8 mouse cellular contexts compared by ENCODE assay signal in the genomic region with DNA sequence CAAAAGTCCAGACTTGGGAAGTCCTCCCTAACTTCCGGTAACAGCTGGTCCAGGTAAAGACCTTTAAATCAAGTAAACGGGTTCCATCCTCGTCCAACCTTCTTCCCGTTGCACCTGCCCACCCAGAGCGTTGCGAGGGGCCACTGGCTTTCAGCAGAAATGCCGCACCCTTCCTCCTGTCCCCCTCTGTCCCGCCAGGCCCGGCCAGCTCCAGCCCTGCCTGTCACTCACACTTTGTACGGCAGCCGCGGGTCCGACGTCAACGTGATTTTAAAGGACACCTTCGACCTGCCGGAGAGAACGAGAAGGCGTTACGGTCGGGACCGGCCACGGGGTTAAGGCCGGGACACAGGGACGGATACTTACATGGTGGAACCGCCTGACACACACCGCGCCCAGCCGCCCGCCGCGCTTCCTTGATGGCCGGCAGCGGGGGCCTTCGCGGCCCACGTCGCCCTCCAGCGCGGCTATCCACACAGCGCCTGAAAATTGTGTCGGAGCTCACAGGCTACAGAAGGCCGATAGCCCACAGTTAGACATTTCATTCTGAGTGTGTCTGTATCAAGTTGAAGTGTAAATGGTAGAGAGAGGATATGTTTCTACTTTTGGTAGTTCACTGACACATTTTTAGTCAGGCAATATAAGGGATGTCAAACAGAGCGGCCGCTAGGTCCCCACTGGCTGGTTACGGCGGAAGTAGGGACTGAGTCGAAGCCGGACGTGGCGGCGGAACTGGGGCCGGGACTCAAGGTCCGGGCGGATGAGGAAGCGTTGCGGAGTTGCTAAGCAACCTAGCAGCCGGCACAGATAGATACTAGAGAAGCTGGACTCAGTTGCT. TPM values are rescaled to one million over a fixed set of nuclear protein-coding genes. Genes with fewer than 3 reads are reported as not detected.
A peak's percentile ranks its signal among the peaks of the same experiment; 100 is the strongest.
DNase-seq lines count a peak whose midpoint lies in the region; ATAC-seq and TF ChIP-seq lines count a peak whose summit lies in the region.

A gene (minus strand): TSS at position 448 of the 838 bp plus-strand sequence.

- in situ Hi-C loops in ES-E14 (cut with MboI; ENCODE audit: low sequenced_read_pairs in 2 of 2, unreplicated experiment in 2 of 2): no loop called here

- H3K27ac ChIP-seq in ES-E14 (ENCODE audit: insufficient read depth, low read depth, low read length, poor library complexity, severe bottlenecking): no peak within 1 kb of the TSS
- peak within 1 kb of the TSS; percentile 63; the same call in 1 of the 2 replicates for H3K27ac ChIP-seq in forebrain, embryonic 15.5 days (replicated peaks)

- H3K36me3 ChIP-seq in ES-E14 (ENCODE audit: control insufficient read depth, insufficient read depth, low read length, poor library complexity, severe bottlenecking): peaks cover 11% of the 10 kb centered on the region
- peaks cover 31% of the 10 kb centered on the region for H3K36me3 ChIP-seq in forebrain, embryonic 15.5 days

- under 1% methylated on average over 58 of the region's 58 CpGs for WGBS in forebrain, embryonic 15.5 days
- WGBS in lung, adult 2 months: under 1% methylated on average over 58 of the region's 58 CpGs

- intact Hi-C loops in heart, postnatal 25 days (cut with DNase I): loop anchor here (5.0 to 10.0 kb wide), 3 partner anchors 401 to 941 kb away; a partner anchor contains a TSS

- peak within 1 kb of the TSS; percentile 82 for H3K9ac ChIP-seq in ES-E14 (ENCODE audit: insufficient read depth, low read depth, low read length, poor library complexity, severe bottlenecking)
- H3K9ac ChIP-seq in forebrain, embryonic 15.5 days (replicated peaks): peak within 1 kb of the TSS; percentile 72

- peak; percentile 88 for DNase-seq in ES-E14 (ENCODE audit: low read depth, low spot score)
- peak; percentile 93 for DNase-seq in cerebellum, adult 11-12 months
- DNase-seq in heart, postnatal 25 days (ENCODE audit: low spot score): peak; percentile 87
- DNase-seq in layer of hippocampus, adult 18-20 months (ENCODE audit: low spot score in 2 of 2): peak; percentile 93 to 96
- DNase-seq in lung, adult 2 months: peak; percentile 84
- DNase-seq in thymus, adult 18-20 months: peak; percentile 85 to 91

- peak within 1 kb of the TSS; percentile 78 for H3K4me2 ChIP-seq in forebrain, embryonic 15.5 days (replicated peaks)

- no peaks in the 10 kb centered on the region for H3K27me3 ChIP-seq in forebrain, embryonic 15.5 days

- peaks cover 0 to 4% of the 10 kb centered on the region in 2 experiments; a peak in 1 of 4 replicates for H3K4me1 ChIP-seq in ES-E14 (ENCODE audit: control insufficient read depth in 2 of 2, insufficient read depth in 2 of 2, low read length in 2 of 2, poor library complexity in 1 of 2)
- peaks cover 12% of the 10 kb centered on the region for H3K4me1 ChIP-seq in forebrain, embryonic 15.5 days
- peaks cover 7% of the 10 kb centered on the region; the same call in 1 of the 2 replicates for H3K4me1 ChIP-seq in lung, adult 2 months (ENCODE audit: control insufficient read depth, insufficient read depth, low read length)

- peak; percentile 58; the same call in 1 of the 2 replicates for TF ChIP-seq POLR2A in lung, adult 2 months (IDR thresholded peaks at IDR 0.05; ENCODE audit: borderline replicate concordance, extremely low read depth, low read depth, low read length)

- peak; percentile 99 for ATAC-seq in forebrain, embryonic 15.5 days (replicated peaks)
- ATAC-seq in neutrophil, adult 5-6 weeks (ENCODE audit: extremely low read depth, insufficient number of reproducible peaks, low FRiP score, poor library complexity, severe bottlenecking): peak; percentile 99

- no peak for TF ChIP-seq CTCF in lung, adult 2 months (IDR thresholded peaks at IDR 0.05; ENCODE audit: insufficient read depth, low read length)

- no peaks in the 10 kb centered on the region for H3K9me3 ChIP-seq in ES-E14 (ENCODE audit: control insufficient read depth, insufficient read depth, low read depth, low read length)
- no peaks in the 10 kb centered on the region for H3K9me3 ChIP-seq in forebrain, embryonic 15.5 days

- peak within 1 kb of the TSS; percentile 89 to 95 for H3K4me3 ChIP-seq in ES-E14 (ENCODE audit: insufficient read depth in 1 of 2, low read depth in 1 of 2, low read length in 2 of 2, poor library complexity in 1 of 2, severe bottlenecking in 1 of 2)
- H3K4me3 ChIP-seq in forebrain, embryonic 15.5 days: peak within 1 kb of the TSS; percentile 89
- H3K4me3 ChIP-seq in lung, adult 2 months (replicated peaks; ENCODE audit: extremely low read depth, low read depth, low read length): peak within 1 kb of the TSS; percentile 83

TF ChIP-seq in ES-E14, 5 proteins besides CTCF, POLR2A, EP300 and RAD21:
- TF ChIP-seq HCFC1 (IDR thresholded peaks at IDR 0.05; ENCODE audit: borderline replicate concordance, insufficient read depth, low read length) (peak; percentile 82), ZC3H11A (IDR thresholded peaks at IDR 0.05; ENCODE audit: borderline replicate concordance, low read depth, low read length) (no peak), CHD2 (IDR thresholded peaks at IDR 0.05; ENCODE audit: low read depth, low read length) (no peak), ZNF384 (IDR thresholded peaks at IDR 0.05; ENCODE audit: low read depth, low read length) (no peak), MAFK (IDR thresholded peaks at IDR 0.05; ENCODE audit: insufficient read depth, low read depth, low read length) (no peak)

RNA-seq across cellular contexts. Expression of the gene that starts here (rescaled TPM):
- 30.0 and 47.2 TPM in 2 replicates for total RNA-seq in ES-E14 (2012; rRNA removed)
- 108 and 114 TPM in 2 replicates for polyA plus RNA-seq in forebrain, embryonic 15.5 days (2015; fragmentation: Nextera tagmentation; extraction: Ambion mirVana)
- total RNA-seq in heart, postnatal 25 days (2021): 10 to 100 TPM; 45.9 to 49.3 TPM
- total RNA-seq in layer of hippocampus, adult 18-20 months (2021): 10 to 100 TPM; 74.0 to 83.0 TPM
- polyA plus RNA-seq in lung, adult 2 months (2012; rRNA removed): 3.4 and 7.7 TPM in 2 replicates
- total RNA-seq in neutrophil, adult 5-6 weeks (2017): 20.6 and 28.5 TPM in 2 replicates

Comparison
In these comparisons a context has a peak if more than half of its experiments do, and no peak if none do; other contexts are left out.
1. RNA of the gene that starts here (polyA plus RNA-seq): 108 to 114 TPM in forebrain, embryonic 15.5 days; 3.4 to 7.7 TPM in lung, adult 2 months; every median in the first group is over 10 times any median in the second.
2. Peak in every context shown above with its lines, with median percentiles within 50 percentile points of each other: DNase-seq and H3K4me3 ChIP-seq.